Mouse (Mus musculus) heart, postnatal 36 days (tissue): ENCODE measurements around the gene Iqgap3. TPM values are rescaled to one million over a fixed set of nuclear protein-coding genes. Genes with fewer than 3 reads are reported as not detected.

Experiments used
- total RNA-seq, 2 experiments: library from RNA; stranded (reverse); gene quantifications; 2 replicates each; pipeline ENCODE4 v1.2.3; 2021

Iqgap3 gene
- total RNA-seq, 2 experiments from 2014 or later: 0.76 to 0.94 TPM

Other genes starting within 250 kb of the Iqgap3 start
- gene Sh2d2a, start 235.2 kb upstream of the Iqgap3 start, total RNA-seq: under 1 TPM in 1 of 2 experiments, not detected in 1; 0.08 TPM
- gene Prcc, start 196.4 kb upstream of the Iqgap3 start, total RNA-seq: 10 to 100 TPM; 47.5 to 51.6 TPM
- gene Hdgf, start 175.7 kb upstream of the Iqgap3 start, total RNA-seq: 100 to 1,000 TPM; 106 to 115 TPM
- 10 to 100 TPM; 69.5 to 75.1 TPM for gene Mrpl24, start 162.5 kb upstream of the Iqgap3 start, total RNA-seq
- 10 to 100 TPM; 10.2 to 12.3 TPM for gene Isg20l2, start 151.7 kb upstream of the Iqgap3 start, total RNA-seq
- 1 to 10 TPM; 4.8 to 5.2 TPM for gene Rrnad1, start 151.3 kb upstream of the Iqgap3 start, total RNA-seq
- not detected for gene Crabp2, start 133.3 kb upstream of the Iqgap3 start, total RNA-seq
- 10 to 100 TPM; 18.7 to 22.7 TPM for gene Nes, start 110.9 kb upstream of the Iqgap3 start, total RNA-seq
- under 1 TPM in 1 of 2 experiments, not detected in 1; 0.19 TPM for gene Bcan, start 81.7 kb upstream of the Iqgap3 start, total RNA-seq
- not detected for gene Hapln2, start 54.4 kb upstream of the Iqgap3 start, total RNA-seq
- 10 to 100 TPM in 1 of 2 experiments, 1 to 10 TPM in 1; 8.2 to 10.3 TPM for gene Gpatch4, start 38.9 kb upstream of the Iqgap3 start, total RNA-seq
- gene Naxe, start 23.5 kb upstream of the Iqgap3 start, total RNA-seq: 10 to 100 TPM; 73.9 to 75.5 TPM
- not detected for gene Ttc24, start 3.7 kb upstream of the Iqgap3 start, total RNA-seq
- gene Mef2d, start 60.4 kb downstream of the Iqgap3 start, total RNA-seq: 100 to 1,000 TPM; 123 to 138 TPM
- gene Rhbg, start 172.7 kb downstream of the Iqgap3 start, total RNA-seq: not detected
- gene Gm38392, start 205.2 kb downstream of the Iqgap3 start, total RNA-seq: under 1 TPM; 0.33 to 0.43 TPM
- 1 to 10 TPM; 5.2 to 6.8 TPM for gene Tsacc, start 215.0 kb downstream of the Iqgap3 start, total RNA-seq
- 100 to 1,000 TPM; 164 to 174 TPM for gene Cct3, start 215.1 kb downstream of the Iqgap3 start, total RNA-seq
- 10 to 100 TPM; 87.9 to 88.4 TPM for gene Glmp, start 243.1 kb downstream of the Iqgap3 start, total RNA-seq